Mouse (Mus musculus): Measurements from ENCODE around the gene Cntn5. TPM values are rescaled to one million over a fixed set of nuclear protein-coding genes. Genes with fewer than 3 reads are reported as not detected.

The Cntn5 gene
- polyA plus RNA-seq (2012; rRNA removed): not detected in 2 replicates

DNA sequence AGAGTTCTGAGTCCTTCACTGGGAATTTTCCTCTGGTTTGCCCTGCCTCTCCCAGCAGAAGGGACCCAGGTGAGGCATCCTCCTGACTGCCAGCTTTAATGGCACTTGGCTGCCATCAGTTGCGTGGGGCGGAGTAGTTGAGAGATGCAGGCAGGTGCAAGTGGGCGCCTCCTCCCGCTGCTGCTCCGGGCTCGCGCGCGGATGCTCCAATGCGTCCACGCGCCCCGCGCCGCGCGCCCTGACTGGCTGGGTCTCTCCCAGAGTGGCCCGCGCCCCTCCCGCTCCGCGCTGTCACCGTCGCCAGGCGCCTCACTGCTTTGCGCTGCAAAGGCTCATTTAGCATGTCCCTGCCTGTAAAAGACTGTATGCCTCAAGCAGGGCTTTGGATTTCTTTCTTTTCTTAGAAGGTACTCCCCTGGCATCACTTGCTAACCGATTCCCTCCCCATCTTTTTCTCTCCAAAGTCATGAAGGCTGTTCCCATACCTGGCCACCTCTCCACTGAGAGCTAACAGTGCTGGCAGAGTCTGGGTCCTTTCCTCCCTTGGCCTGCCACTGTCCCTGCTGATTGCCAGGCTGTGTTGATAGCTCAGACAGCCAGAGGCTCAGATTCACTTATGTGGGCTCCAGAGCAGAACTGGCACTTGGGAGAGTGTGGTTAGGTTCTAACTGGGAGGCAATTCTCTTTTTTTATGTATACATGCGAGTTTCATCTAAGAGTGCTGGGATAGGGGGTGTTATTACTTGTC lies at the start of gene Cntn5:
Gene Cntn5 (minus strand): TSS at position 160 of the 748 bp plus-strand sequence.

